Mouse (Mus musculus): Measurements from ENCODE around the gene Dop1b. TPM values are rescaled to one million over a fixed set of nuclear protein-coding genes. Genes with fewer than 3 reads are reported as not detected.
"Not testable (repeated sequence)": the region's sequence is repeated elsewhere in the genome, so short reads cannot be mapped to it uniquely, and the experiment has no call there.

The Dop1b gene
- polyA plus RNA-seq, 1 experiment from 2014 or later: 9.9 TPM

DNA sequence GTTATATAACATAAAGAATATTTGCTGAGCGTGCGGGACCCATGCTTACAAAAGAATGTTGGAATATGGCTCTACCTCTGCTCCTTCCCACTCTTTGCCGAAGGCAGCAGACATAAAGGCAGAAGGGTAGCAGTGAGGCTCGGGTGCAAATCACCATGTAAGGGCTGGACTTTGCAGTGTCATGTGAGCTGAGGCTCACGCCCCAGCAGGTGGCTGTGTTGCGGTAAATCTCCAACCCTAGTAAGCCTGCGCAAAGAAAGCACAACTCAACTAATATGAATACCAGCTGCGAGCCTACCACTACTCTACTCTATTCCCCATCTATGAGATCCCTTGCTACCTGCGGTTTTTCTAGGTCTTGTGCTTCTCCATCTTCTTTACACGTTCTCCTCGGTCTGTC, 114.3 kb downstream of the Dop1b start:
- no peaks in the 10 kb centered on the region for H3K36me3 ChIP-seq
- H3K27ac ChIP-seq: no peak overlapping the region
- H3K9ac ChIP-seq: no peak overlapping the region
- 0 out of 2 replicates have a peak, but pooled peaks cover 14% of the 10 kb centered on the region for H3K9me3 ChIP-seq
- H3K4me2 ChIP-seq (replicated peaks): no peak overlapping the region
- WGBS: 71% methylated on average over 11 of the region's 11 CpGs
- no peaks in the 10 kb centered on the region for H3K27me3 ChIP-seq
- ATAC-seq (ENCODE audit: low FRiP score, low read depth): no peak
- H3K4me3 ChIP-seq: no peak overlapping the region
- no peaks in the 10 kb centered on the region for H3K4me1 ChIP-seq

DNA sequence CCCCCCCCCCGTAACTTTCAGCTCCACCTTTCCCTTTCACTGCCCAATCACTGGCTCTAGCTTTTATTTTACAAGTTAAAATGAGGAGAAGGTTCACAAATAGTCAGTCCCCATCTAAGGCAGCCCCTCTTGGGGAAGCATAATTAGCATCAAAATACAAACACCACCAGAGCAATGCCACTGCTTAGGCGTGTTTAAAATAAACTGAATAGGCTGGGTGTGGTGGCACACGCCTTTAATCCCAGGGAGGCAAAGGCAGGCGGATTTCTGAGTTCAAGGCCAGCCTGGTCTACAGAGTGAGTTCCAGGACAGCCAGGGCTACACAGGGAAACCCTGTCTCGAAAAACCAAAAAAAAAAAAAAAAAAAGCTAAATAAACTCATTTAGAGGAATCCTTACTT, 114.8 kb downstream of the Dop1b start:
- not testable (repeated sequence) for H3K36me3 ChIP-seq; H3K27ac ChIP-seq; H3K4me3 ChIP-seq; ATAC-seq (ENCODE audit: low FRiP score, low read depth); H3K27me3 ChIP-seq; H3K9ac ChIP-seq; H3K4me1 ChIP-seq; H3K4me2 ChIP-seq (replicated peaks)
- H3K9me3 ChIP-seq: 0 out of 2 replicates have a peak, but pooled peaks cover 14% of the 10 kb centered on the region
- WGBS: 48% methylated on average over 5 of the region's 5 CpGs

GRCm38 (mm10) chr16:93826909-93827308, 115.2 kb downstream of the Dop1b start:
- Histone ChIP-seq H3K9ac (no peak overlapping the region), H3K4me2 (replicated peaks) (no peak overlapping the region), H3K27me3 (no peaks in the 10 kb centered on the region), H3K27ac (no peak overlapping the region), H3K4me1 (no peaks in the 10 kb centered on the region), H3K36me3 (no peaks in the 10 kb centered on the region), H3K4me3 (no peak overlapping the region), H3K9me3 (0 out of 2 replicates have a peak, but pooled peaks cover 11% of the 10 kb centered on the region)
- 88% methylated on average over 6 of the region's 6 CpGs for WGBS
- no peak for ATAC-seq (ENCODE audit: low FRiP score, low read depth)

- H3K27me3 ChIP-seq: no peaks in the 10 kb centered on the region
- no peak overlapping the region for H3K4me3 ChIP-seq
- H3K4me2 ChIP-seq (replicated peaks): no peak overlapping the region
- 0 out of 2 replicates have a peak, but pooled peaks cover 6% of the 10 kb centered on the region for H3K9me3 ChIP-seq
- WGBS: 93% methylated on average over 15 of the region's 15 CpGs
- peaks cover 15% of the 10 kb centered on the region for H3K4me1 ChIP-seq
- no peak overlapping the region for H3K9ac ChIP-seq
- no peak overlapping the region for H3K27ac ChIP-seq
- ATAC-seq (ENCODE audit: low FRiP score, low read depth): no peak
- no peaks in the 10 kb centered on the region for H3K36me3 ChIP-seq
Observed at GRCm38 (mm10) chr16:93829526-93829925, 117.8 kb downstream of the Dop1b start.

GRCm38 (mm10) chr16:93830071-93830470, 118.4 kb downstream of the Dop1b start:
- H3K4me3 ChIP-seq: no peak overlapping the region
- no peak for ATAC-seq (ENCODE audit: low FRiP score, low read depth)
- no peak overlapping the region for H3K27ac ChIP-seq
- H3K4me2 ChIP-seq (replicated peaks): no peak overlapping the region
- peaks cover 15% of the 10 kb centered on the region for H3K4me1 ChIP-seq
- 84% methylated on average over 9 of the region's 9 CpGs for WGBS
- H3K27me3 ChIP-seq: no peaks in the 10 kb centered on the region
- 0 out of 2 replicates have a peak, but pooled peaks cover 6% of the 10 kb centered on the region for H3K9me3 ChIP-seq
- no peaks in the 10 kb centered on the region for H3K36me3 ChIP-seq
- H3K9ac ChIP-seq: no peak overlapping the region

DNA sequence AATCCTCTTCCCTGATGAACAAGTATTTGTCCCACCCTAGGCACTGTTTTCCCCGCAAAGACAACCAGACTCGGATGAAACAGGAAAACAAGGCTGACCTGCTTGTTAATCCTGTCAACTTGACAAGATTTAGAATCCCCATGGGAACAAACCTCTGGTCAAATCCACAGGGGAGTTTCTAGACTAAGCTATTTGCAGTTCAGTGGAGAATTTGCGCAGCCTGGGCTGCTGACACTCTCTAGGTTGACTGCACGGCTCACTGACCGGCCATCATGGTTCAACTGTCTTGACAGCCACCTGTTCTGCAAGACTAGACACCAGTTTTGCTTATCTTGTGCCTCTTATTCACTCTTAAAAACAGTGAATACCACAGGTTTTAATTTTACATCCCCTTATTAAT, 119.2 kb downstream of the Dop1b start:
- Histone ChIP-seq H3K9me3 (0 out of 2 replicates have a peak, but pooled peaks cover 6% of the 10 kb centered on the region), H3K36me3 (no peaks in the 10 kb centered on the region), H3K4me1 (peaks cover 15% of the 10 kb centered on the region), H3K27ac (no peak overlapping the region), H3K27me3 (no peaks in the 10 kb centered on the region), H3K9ac (no peak overlapping the region), H3K4me3 (no peak overlapping the region), H3K4me2 (replicated peaks) (no peak overlapping the region)
- 72% methylated on average over 5 of the region's 5 CpGs for WGBS
- ATAC-seq (ENCODE audit: low FRiP score, low read depth): no peak

DNA sequence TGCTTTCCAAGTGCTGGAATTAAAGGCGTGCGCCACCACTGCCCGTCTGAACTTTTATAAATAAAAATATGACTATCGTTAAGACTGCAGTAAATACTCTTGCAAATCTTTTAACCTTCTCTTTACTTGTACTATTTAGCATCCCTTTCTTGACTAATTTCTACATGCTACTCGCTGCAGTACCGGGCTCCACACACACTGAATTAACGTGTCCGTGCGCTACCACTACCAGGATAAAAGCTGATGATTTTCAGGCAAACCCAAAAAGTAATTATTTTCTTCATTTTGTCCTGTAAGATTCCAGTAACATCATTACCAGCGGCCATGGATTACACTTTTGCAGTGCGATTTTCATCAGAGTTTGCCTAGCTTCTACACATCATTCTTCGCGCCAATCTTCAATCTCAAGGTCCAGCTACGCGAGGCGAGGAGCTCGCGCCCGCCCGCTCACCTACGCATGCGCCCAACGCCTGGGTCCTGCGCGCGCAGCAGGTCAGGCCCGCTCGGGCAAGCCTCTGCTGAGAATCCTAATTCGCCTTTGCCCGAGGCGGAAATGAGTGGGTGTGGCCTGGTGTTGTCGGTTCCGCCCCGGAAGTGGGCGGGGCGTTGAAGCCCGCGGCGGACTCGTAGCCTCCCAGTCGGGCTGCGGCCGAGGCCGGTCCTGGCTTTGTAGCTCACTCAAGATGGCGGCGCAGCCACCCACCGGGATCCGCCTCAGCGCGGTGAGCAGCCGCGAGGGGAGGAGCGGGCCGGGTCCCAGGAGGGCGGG, 120.1 kb downstream of the Dop1b start, which contains the start of gene Morc3:
Gene Morc3 (plus strand): TSS at position 495 of the 769 bp plus-strand sequence.
- Histone ChIP-seq H3K36me3 (peaks cover 2% of the 10 kb centered on the region; the same call in 1 of the 2 replicates), H3K4me3 (peak within 1 kb of the TSS; percentile 97), H3K4me1 (peaks cover 15% of the 10 kb centered on the region), H3K27ac (peak within 1 kb of the TSS; percentile 95), H3K9ac (peak within 1 kb of the TSS; percentile 96), H3K27me3 (no peaks in the 10 kb centered on the region), H3K4me2 (replicated peaks) (peak within 1 kb of the TSS; percentile 81), H3K9me3 (0 out of 2 replicates have a peak, but pooled peaks cover 6% of the 10 kb centered on the region)
- peak; percentile 96 for ATAC-seq (ENCODE audit: low FRiP score, low read depth)
- WGBS: 12% methylated on average over 52 of the region's 55 CpGs

DNA sequence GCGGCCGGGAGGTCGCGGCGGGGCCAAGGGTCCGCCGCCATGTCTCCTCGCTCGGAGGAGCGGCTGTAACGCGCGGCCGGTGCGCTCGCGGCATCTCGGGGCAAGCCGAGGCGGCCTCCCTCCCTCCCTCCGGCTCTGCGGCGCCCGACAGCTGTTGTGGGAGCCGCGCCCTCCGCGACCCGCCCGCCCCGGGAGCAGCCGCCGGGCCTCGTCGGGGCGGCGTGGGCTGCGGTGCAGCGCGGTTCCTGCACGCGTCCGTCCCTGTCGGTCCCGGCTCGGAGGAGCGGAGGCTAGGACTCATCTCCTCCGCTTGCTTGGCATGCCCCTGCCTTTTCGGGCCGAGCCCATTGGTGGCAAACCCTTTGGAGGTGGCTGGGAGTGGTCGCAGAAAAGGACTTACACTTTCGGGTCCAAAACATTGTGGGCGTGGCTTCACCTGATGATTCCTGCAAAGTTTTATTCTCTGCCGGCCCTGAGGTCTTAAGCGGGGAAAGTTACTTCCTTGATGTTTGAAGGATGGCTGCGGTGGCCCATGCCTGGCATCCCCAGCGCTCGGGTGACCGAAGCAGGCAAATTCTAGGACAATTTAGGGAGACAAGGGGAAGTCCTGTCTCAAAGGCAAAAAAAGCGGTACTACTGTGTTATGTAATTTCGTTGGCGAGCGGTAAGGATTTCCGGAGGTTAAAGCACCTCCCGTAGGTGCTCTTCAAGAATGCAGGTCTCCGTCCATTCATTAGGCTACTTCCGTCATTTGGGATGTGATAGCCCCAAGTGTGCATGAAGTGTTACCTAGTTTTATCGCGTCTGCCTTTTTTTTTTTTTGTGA, 121.0 kb downstream of the Dop1b start:
- Histone ChIP-seq H3K27me3 (no peaks in the 10 kb centered on the region), H3K27ac (peak overlapping the region; percentile 95), H3K36me3 (peaks cover 3% of the 10 kb centered on the region; the same call in 1 of the 2 replicates), H3K4me3 (peak overlapping the region; percentile 97), H3K4me2 (replicated peaks) (peak overlapping the region; percentile 81), H3K9me3 (0 out of 2 replicates have a peak, but pooled peaks cover 6% of the 10 kb centered on the region), H3K9ac (peak overlapping the region; percentile 96), H3K4me1 (peaks cover 15% of the 10 kb centered on the region)
- ATAC-seq (ENCODE audit: low FRiP score, low read depth): peak; percentile 60
- WGBS: under 1% methylated on average over 47 of the region's 69 CpGs

DNA sequence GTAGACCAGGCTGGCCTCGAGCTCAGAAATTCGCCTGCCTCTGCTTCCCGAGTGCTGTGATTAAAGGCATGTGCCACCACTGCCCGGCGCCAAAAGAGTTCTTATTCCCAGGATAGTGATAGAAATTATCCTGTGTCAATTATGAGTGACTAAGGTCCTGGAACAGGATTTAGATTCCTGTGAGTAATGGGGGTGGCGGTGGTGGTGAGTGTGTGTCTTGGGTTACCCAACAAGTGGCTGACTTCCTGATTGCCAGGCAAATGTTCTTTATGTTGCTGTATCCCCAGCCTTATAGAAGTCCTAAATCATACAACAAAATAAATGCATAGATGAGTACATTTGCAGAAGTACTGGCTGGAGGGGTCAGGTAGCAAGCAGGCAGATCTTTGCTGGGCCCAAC, 121.8 kb downstream of the Dop1b start:
- Histone ChIP-seq H3K36me3 (peaks cover 3% of the 10 kb centered on the region; the same call in 1 of the 2 replicates), H3K9me3 (no peaks in the 10 kb centered on the region; the same call in 1 of the 2 replicates), H3K27ac (no peak overlapping the region), H3K4me3 (peak overlapping the region; percentile 97), H3K9ac (no peak overlapping the region), H3K27me3 (no peaks in the 10 kb centered on the region), H3K4me1 (peaks cover 15% of the 10 kb centered on the region), H3K4me2 (replicated peaks) (peak overlapping the region; percentile 81)
- 91% methylated on average over 6 of the region's 6 CpGs for whole genome bisulfite sequencing
- ATAC-seq (ENCODE audit: low FRiP score, low read depth): no peak

DNA sequence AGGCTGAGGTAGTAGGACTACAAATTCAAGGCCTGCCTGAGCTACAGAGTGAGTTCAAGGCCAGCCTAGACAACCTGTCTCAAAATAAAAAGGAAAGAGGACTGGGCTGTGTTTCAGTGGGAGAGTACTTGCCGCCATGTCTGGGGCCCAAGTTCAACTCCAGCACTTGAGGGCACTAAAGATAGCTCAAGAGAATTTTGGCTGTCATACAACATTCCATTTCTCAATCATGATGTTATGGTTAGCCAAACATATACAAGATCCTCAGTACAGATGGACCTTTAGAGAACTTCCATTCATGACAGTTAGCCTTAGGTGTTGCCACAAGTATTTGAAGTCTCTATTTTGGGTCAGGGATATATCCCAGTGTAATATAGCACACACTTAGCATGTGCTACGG, 122.4 kb downstream of the Dop1b start:
- no peak for ATAC-seq (ENCODE audit: low FRiP score, low read depth)
- peaks cover under 1% of the 10 kb centered on the region; the same call in 1 of the 2 replicates for H3K9me3 ChIP-seq
- no peak overlapping the region for H3K27ac ChIP-seq
- 0 out of 2 replicates have a peak overlapping the region, but pooled peaks have one; percentile 5 for H3K4me2 ChIP-seq (replicated peaks)
- H3K27me3 ChIP-seq: no peaks in the 10 kb centered on the region
- H3K4me3 ChIP-seq: no peak overlapping the region
- H3K36me3 ChIP-seq: peaks cover 3% of the 10 kb centered on the region; the same call in 1 of the 2 replicates
- peaks cover 15% of the 10 kb centered on the region for H3K4me1 ChIP-seq
- no peak overlapping the region for H3K9ac ChIP-seq
- 91% methylated on average over 2 of the region's 2 CpGs for WGBS

DNA sequence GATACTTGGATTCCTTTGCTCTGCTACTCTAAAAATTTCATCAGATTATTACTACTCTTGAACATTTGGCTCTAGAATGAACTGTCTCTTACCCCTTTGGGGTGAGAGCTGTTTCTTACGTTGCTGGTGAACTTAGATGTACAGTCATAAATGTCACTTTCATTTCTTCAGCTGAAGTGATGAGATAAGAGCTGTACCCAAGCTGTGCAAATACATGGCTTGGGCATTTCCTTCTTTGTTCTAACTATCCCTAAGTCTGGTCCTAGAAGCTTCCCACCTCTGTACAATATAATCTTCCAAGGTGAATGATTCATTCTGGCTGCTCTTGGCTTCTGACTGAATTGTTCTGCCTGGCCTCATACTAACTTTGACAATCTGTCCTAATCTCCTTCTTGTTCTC, 127.3 kb downstream of the Dop1b start:
- H3K27ac ChIP-seq: no peak overlapping the region
- no peak overlapping the region for H3K4me3 ChIP-seq
- H3K4me1 ChIP-seq: peaks cover 3% of the 10 kb centered on the region
- no peak overlapping the region for H3K9ac ChIP-seq
- no peak overlapping the region for H3K4me2 ChIP-seq (replicated peaks)
- peaks cover 8% of the 10 kb centered on the region for H3K36me3 ChIP-seq
- no peak for ATAC-seq (ENCODE audit: low FRiP score, low read depth)
- H3K27me3 ChIP-seq: no peaks in the 10 kb centered on the region
- H3K9me3 ChIP-seq: peaks cover 5% of the 10 kb centered on the region; the same call in 1 of the 2 replicates
- WGBS: 91% methylated on average over 1 of the region's 1 CpGs

- ATAC-seq (ENCODE audit: low FRiP score, low read depth): no peak
- 96% methylated on average over 3 of the region's 3 CpGs for WGBS
Observed at GRCm38 (mm10) chr16:93850527-93850926, 138.8 kb downstream of the Dop1b start.

More at GRCm38 (mm10) chr16:93850527-93850926, 138.8 kb downstream of the Dop1b start:
- no peak overlapping the region for H3K9ac ChIP-seq
- H3K9me3 ChIP-seq: no peaks in the 10 kb centered on the region
- H3K4me1 ChIP-seq: no peaks in the 10 kb centered on the region
- peaks cover 89% of the 10 kb centered on the region for H3K36me3 ChIP-seq
- no peak overlapping the region for H3K27ac ChIP-seq
- no peak overlapping the region for H3K4me2 ChIP-seq (replicated peaks)
- H3K27me3 ChIP-seq: no peaks in the 10 kb centered on the region
- H3K4me3 ChIP-seq: no peak overlapping the region
